Mouse (Mus musculus) kidney, adult 9 months (tissue): ENCODE data around the gene Htr2a.

Source experiments
- DNase-seq: peaks from one replicate; pipeline ENCODE4 v3.0.0; 2022

Gene Htr2a

DNA sequence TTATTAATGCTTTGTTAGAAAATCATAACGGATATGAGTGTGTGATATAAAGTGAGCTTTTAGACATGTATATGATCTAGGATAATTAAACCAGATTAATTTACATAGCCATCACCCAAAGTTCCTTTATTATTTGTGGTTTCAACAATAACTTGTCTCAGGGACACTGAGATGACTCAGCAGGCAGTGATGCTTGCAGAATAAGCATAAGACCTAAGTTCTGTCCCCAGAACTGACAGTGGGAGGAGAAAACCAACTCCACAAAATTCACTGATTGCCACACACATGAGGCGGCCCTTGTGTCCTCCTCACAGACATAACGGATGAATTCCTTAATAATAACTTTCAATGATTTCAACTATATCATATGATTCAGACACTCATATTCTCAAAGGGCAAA lies 58.6 kb downstream of the Htr2a start:
- no peak for DNase-seq

DNA sequence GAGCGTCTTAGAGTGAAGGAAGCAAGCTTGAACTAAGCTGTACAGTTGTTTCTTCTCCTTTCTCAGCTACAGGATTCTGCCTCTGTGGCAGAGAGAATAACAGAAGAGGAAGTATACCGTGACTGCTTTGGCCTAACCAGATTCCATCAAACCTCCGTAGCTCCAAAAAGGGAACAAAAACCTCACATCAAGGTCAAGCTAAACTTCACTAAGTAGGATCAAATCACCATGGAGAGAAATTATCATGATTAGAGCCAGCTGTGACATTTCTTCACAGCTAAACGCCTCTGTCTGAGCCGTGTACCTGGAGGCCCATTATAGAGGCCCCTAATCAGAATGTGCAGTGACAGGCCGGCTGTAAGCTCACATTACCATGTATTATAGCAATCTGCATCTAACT lies 63.3 kb downstream of the Htr2a start:
- DNase-seq, result no peak

DNA sequence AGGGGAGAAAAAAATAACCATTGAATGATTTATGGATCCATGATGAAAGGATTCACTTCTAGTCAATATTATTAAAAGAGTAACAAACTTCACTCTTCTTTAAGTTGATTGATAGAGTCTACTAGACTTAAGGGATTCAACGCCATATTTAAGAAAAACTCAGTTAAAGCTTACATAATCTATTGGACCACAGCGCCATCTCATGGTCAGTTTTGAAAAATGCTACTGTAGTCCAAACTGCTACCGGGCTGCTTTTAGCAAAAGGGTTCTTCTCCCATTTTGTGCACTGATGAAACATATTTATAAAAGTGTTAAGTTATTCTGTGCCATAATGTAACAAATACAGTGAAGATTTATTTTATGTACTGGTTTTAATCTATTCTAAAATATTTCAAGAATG lies 68.4 kb downstream of the Htr2a start:
- DNase-seq, result peak; percentile 47

DNA sequence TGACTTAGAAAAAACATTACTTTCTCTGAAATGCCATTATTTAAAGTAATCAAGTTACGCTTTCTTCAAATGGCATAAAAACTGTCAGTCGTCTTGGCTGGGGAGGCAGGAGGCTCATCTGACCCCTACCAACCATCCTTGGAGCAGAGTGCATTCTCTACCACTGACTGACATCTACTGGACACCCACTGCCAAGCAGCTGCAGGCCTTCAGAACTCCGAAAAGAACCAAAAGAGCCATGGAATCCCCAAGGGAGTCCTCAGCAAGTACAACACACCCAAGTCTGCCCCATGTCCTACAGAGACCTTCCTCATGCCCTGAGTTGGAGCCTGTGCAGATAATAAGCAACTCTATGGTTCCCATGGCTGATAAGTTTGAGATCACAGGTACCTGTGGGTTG lies 82.9 kb downstream of the Htr2a start:
- DNase-seq, result peak; percentile 30

DNA sequence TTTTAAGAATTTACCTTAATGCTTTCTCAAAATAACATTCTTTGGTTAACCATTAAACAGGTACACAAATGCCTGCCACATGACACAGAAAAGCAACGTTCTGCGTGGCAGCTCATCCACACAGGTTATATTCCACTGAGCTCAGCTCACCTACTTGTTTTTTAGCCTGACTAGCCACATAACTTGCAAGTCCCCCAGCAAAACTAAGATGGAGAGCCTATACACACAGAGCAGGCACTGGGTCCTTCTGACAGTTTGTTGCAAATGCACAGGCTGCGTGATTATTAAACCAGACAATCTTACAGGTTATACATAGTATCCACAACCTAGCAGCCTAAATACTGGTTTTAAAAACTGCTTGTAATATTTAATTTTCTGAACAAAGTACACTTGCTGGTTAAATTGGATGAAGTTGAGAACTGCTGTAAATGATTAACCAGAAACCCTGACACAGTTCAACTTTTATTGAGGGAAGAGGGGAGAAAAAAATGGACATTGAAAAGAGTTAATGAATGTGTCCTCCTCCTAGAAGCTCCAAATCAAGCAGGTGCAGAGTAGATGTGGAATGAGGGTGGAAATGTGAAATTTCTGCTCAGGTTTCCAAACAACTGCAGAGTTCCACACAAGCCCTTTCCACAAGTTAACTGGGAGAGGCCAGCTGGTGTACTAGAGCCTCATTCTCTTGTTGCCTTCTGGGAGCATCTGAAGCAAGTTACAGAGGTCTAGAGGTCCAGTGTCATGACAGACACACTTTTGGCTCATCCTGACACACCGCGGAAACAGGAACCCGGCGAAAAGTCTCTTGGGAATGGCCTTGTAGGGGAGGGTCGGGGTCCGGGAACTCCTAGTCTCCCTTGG lies 90.8 kb downstream of the Htr2a start:
- peak; percentile 89 for DNase-seq

DNA sequence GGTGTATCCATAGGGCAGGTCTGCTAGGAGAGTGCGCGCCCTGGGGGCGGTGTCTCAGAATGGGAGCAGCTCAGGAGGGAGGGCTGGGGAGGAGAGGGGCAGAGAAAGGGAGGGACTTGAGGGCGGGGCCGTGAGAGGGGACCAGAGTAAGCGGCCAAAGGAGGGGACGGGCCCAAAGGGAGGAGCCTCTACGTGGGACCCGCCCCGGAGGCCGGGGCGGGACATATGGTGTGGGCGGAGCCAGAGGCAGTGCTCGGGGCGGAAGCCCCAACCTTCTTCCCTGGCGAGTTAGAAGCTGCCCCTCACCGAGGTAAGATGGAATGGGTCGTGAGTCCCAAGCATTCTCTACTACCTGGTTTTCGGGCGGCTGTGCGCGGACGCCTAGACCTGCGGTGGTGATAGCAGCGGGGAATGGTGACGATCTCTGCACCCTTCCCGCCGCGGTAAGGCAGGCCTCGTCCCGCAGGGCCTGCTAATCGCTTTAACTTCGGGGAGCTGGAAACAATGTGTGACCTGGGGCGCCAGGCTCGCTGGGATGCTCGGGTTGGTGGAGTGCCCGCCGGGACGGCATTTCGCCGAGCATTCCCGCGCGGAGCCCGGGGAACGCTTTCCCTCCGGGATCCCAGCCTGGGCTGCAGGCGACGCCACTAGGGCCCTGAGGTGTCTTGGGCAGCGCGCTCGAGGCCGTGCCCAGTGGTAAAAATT lies 91.6 kb downstream of the Htr2a start, which contains the start of gene Esd:
Esd (plus strand) TSS at position 219 of the 705 bp plus-strand sequence.
- DNase-seq, result peak; percentile 98

DNA sequence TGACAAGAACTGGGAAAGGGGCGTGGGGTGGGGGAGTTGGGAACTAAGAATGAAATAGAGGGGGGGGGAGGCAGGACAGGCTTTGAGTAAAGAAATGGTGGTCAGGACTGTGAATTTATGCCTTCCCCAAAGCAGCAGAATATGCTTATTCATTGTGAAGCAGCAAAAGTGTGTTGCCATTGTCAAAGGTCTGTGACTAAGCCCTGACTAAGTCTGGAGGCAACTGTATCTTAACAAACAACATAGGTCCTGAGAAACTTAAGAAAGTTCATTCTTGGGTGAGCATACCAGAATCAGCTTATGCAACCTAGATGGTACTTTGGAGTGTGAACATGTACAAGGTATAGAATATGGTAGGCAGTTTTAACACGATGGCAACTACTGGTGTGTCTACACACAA lies 92.8 kb downstream of the Htr2a start:
- DNase-seq, result peak; percentile 26

DNA sequence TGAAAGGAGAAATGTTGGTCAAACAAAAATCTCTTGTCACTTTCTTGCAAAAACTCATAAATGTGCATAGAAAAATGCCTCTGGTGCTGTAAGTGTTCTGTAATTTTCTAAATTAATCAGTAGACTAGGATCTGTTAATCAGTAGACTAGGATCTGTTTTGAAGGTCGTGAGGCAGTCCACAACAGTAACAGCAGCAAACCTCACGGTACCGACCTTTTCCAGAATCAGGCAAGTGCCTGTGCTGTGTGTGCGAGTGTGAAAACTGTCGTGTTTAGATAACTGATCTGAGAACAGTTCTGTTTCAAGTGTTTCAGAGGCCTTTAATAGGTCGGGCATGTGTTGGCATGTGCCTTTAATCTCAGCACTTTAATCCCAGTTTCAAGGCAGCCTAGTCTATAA lies 94.8 kb downstream of the Htr2a start:
- DNase-seq, result peak; percentile 77

DNA sequence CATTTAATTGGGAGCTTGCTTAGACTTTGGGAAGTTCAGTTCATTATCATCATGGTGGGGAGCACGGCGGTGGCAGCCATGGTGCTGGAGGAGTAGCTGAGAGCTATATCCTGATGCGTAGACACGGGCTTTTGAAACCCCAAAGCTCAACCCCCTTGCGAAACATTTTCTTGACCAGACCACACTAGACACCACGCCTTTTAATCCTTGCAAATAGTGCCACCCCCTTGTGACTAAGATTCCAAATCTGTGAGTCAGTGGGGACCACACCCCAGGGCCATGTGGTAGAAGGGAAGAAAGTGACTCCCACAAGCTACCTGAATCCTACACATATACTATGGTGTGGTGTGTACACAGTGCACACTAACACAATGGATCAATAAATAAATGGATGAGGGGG lies 96.2 kb downstream of the Htr2a start:
- DNase-seq, result no peak
